Mouse (Mus musculus) intestine, embryonic 15.5 days (tissue): Measurements from ENCODE around the gene 5830473C10Rik. TPM values are rescaled to one million over a fixed set of nuclear protein-coding genes. Genes with fewer than 3 reads are reported as not detected.

ENCODE experiments used
- ATAC-seq: fragments of 200-750 bp; cut with Nextera tagmentation; 2 replicates; pipeline ENCODE4 v1.8.0; 2017; ENCODE audit warnings: moderate TSS enrichment, moderate library complexity
- H3K27ac ChIP-seq: fragments of 300-500 bp; sonication (generic); 2 replicates; pipeline ENCODE4 v1.5.1; 2015; ENCODE audit warnings: mild to moderate bottlenecking, inconsistent platforms
- H3K27me3 ChIP-seq: fragments of 300-500 bp; sonication (generic); replicated peaks from 2 replicates; pipeline ENCODE4 v1.6.1; 2015; ENCODE audit warnings: inconsistent platforms
- H3K36me3 ChIP-seq: fragments of 300-500 bp; sonication (generic); 2 replicates; pipeline ENCODE4 v1.6.1; 2015; ENCODE audit warnings: inconsistent platforms
- H3K4me1 ChIP-seq: fragments of 300-500 bp; sonication (generic); replicated peaks from 2 replicates; pipeline ENCODE4 v1.6.1; 2015; ENCODE audit warnings: inconsistent platforms
- H3K4me2 ChIP-seq: fragments of 300-500 bp; sonication (generic); replicated peaks from 2 replicates; pipeline ENCODE4 v1.6.1; 2015; ENCODE audit warnings: mild to moderate bottlenecking, inconsistent platforms
- H3K4me3 ChIP-seq: fragments of 300-500 bp; sonication (generic); replicated peaks from 2 replicates; pipeline ENCODE4 v1.5.1; 2015; ENCODE audit warnings: inconsistent platforms
- H3K9ac ChIP-seq: fragments of 300-500 bp; sonication (generic); 2 replicates; pipeline ENCODE4 v1.6.1; 2015; ENCODE audit warnings: inconsistent platforms
- H3K9me3 ChIP-seq: fragments of 300-500 bp; sonication (generic); 2 replicates; pipeline ENCODE4 v1.6.1; 2016; ENCODE audit warnings: inconsistent platforms
- WGBS: fragments of 180-500 bp; shearing (Covaris S2); methylation state at CpG from one replicate; pipeline ENCODE4 v1.1.7; 2015; 5-methylcytosine and 5-hydroxymethylcytosine counted together
- polyA plus RNA-seq: library from polyadenylated mRNA; unstranded; fragments of >200 nt; fragmentation: Nextera tagmentation; extraction: Ambion mirVana; gene quantifications from 2 replicates; pipeline ENCODE4 v1.2.1, GENCODE M21; 2015

Gene 5830473C10Rik
- polyA plus RNA-seq: 0.06 TPM in 1 of 2 replicates, not detected in the other

- H3K36me3 ChIP-seq: no peaks in the 10 kb centered on the region
- no peak for ATAC-seq
- no peak within 1 kb of the TSS for H3K4me2 ChIP-seq
- no peak within 1 kb of the TSS for H3K4me3 ChIP-seq
- H3K4me1 ChIP-seq: no peaks in the 10 kb centered on the region
- no peak within 1 kb of the TSS for H3K9ac ChIP-seq
- no peak within 1 kb of the TSS for H3K27ac ChIP-seq
- no peaks in the 10 kb centered on the region for H3K27me3 ChIP-seq
- 85% methylated on average over 6 of the region's 6 CpGs for WGBS
- no peaks in the 10 kb centered on the region for H3K9me3 ChIP-seq
Measured at GRCm38 (mm10) chr5:90560743-90561142, at the start of gene 5830473C10Rik. 5830473C10Rik (plus strand) TSS chr5:90561107.

- ATAC-seq: no peak
- H3K4me2 ChIP-seq: no peak overlapping the region
- H3K4me1 ChIP-seq: no peaks in the 10 kb centered on the region
- WGBS: 72% methylated on average over 6 of the region's 6 CpGs
- no peaks in the 10 kb centered on the region for H3K36me3 ChIP-seq
- H3K9me3 ChIP-seq: no peaks in the 10 kb centered on the region
- no peak overlapping the region for H3K27ac ChIP-seq
- H3K4me3 ChIP-seq: no peak overlapping the region
- no peaks in the 10 kb centered on the region for H3K27me3 ChIP-seq
- H3K9ac ChIP-seq: no peak overlapping the region
Measured at GRCm38 (mm10) chr5:90512288-90512955, 48.5 kb upstream of the 5830473C10Rik start.

- H3K9ac ChIP-seq: no peak overlapping the region
- H3K4me2 ChIP-seq: no peak overlapping the region
- no peak overlapping the region for H3K4me3 ChIP-seq
- WGBS: 83% methylated on average over 6 of the region's 6 CpGs
- no peaks in the 10 kb centered on the region for H3K27me3 ChIP-seq
- H3K9me3 ChIP-seq: no peaks in the 10 kb centered on the region
- no peak overlapping the region for H3K27ac ChIP-seq
- no peaks in the 10 kb centered on the region for H3K4me1 ChIP-seq
- no peaks in the 10 kb centered on the region for H3K36me3 ChIP-seq
- ATAC-seq: no peak
Measured at GRCm38 (mm10) chr5:90515561-90515960, 45.3 kb upstream of the 5830473C10Rik start.

GRCm38 (mm10) chr5:90518356-90519100 is 42.4 kb upstream of the 5830473C10Rik start, which contains the start of gene Afm:
Afm (plus strand) TSS chr5:90518932.
- Histone ChIP-seq H3K9ac (no peak within 1 kb of the TSS), H3K4me2 (peak within 1 kb of the TSS; percentile 34), H3K27ac (peak within 1 kb of the TSS; percentile 76), H3K4me3 (no peak within 1 kb of the TSS), H3K4me1 (no peaks in the 10 kb centered on the region), H3K27me3 (no peaks in the 10 kb centered on the region), H3K36me3 (no peaks in the 10 kb centered on the region), H3K9me3 (no peaks in the 10 kb centered on the region)
- ATAC-seq: peak; percentile 90
- WGBS: 66% methylated on average over 6 of the region's 6 CpGs

GRCm38 (mm10) chr5:90551191-90551590 is 9.7 kb upstream of the 5830473C10Rik start:
- Histone ChIP-seq H3K4me1 (no peaks in the 10 kb centered on the region), H3K9ac (no peak overlapping the region), H3K9me3 (no peaks in the 10 kb centered on the region), H3K36me3 (no peaks in the 10 kb centered on the region), H3K27ac (no peak overlapping the region), H3K4me2 (no peak overlapping the region), H3K4me3 (no peak overlapping the region), H3K27me3 (no peaks in the 10 kb centered on the region)
- 84% methylated on average over 8 of the region's 8 CpGs for WGBS
- ATAC-seq: no peak

- 64% methylated on average over 3 of the region's 3 CpGs for WGBS
- no peaks in the 10 kb centered on the region for H3K9me3 ChIP-seq
- no peaks in the 10 kb centered on the region for H3K36me3 ChIP-seq
- no peak for ATAC-seq
- no peaks in the 10 kb centered on the region for H3K4me1 ChIP-seq
- H3K4me3 ChIP-seq: no peak overlapping the region
- no peak overlapping the region for H3K4me2 ChIP-seq
- no peak overlapping the region for H3K9ac ChIP-seq
- H3K27ac ChIP-seq: no peak overlapping the region
- no peaks in the 10 kb centered on the region for H3K27me3 ChIP-seq
Measured at GRCm38 (mm10) chr5:90556052-90556451, 4.9 kb upstream of the 5830473C10Rik start.

GRCm38 (mm10) chr5:90561721-90562275 is 891 bp downstream of the 5830473C10Rik start:
- Histone ChIP-seq H3K36me3 (no peaks in the 10 kb centered on the region), H3K9ac (no peak overlapping the region), H3K4me3 (no peak overlapping the region), H3K4me2 (no peak overlapping the region), H3K9me3 (no peaks in the 10 kb centered on the region), H3K4me1 (no peaks in the 10 kb centered on the region), H3K27me3 (no peaks in the 10 kb centered on the region), H3K27ac (no peak overlapping the region)
- ATAC-seq: no peak
- 91% methylated on average over 11 of the region's 11 CpGs for WGBS

GRCm38 (mm10) chr5:90562880-90563279 is 2.0 kb downstream of the 5830473C10Rik start:
- Histone ChIP-seq H3K4me3 (no peak overlapping the region), H3K4me2 (no peak overlapping the region), H3K27me3 (no peaks in the 10 kb centered on the region), H3K9ac (no peak overlapping the region), H3K27ac (no peak overlapping the region), H3K36me3 (no peaks in the 10 kb centered on the region), H3K9me3 (no peaks in the 10 kb centered on the region), H3K4me1 (no peaks in the 10 kb centered on the region; the same call in 1 of the 2 replicates)
- 69% methylated on average over 4 of the region's 4 CpGs for WGBS
- ATAC-seq: no peak

- Histone ChIP-seq H3K9ac (no peak overlapping the region), H3K36me3 (no peaks in the 10 kb centered on the region), H3K4me1 (peaks cover 5% of the 10 kb centered on the region; the same call in 1 of the 2 replicates), H3K4me3 (no peak overlapping the region), H3K27ac (no peak overlapping the region), H3K4me2 (no peak overlapping the region), H3K9me3 (no peaks in the 10 kb centered on the region), H3K27me3 (no peaks in the 10 kb centered on the region)
- ATAC-seq: no peak
- WGBS: 87% methylated on average over 4 of the region's 4 CpGs
Measured at GRCm38 (mm10) chr5:90564161-90564560, 3.3 kb downstream of the 5830473C10Rik start.

- Histone ChIP-seq H3K4me2 (no peak overlapping the region), H3K9ac (no peak overlapping the region), H3K9me3 (no peaks in the 10 kb centered on the region), H3K27ac (no peak overlapping the region), H3K4me3 (no peak overlapping the region), H3K4me1 (peaks cover 5% of the 10 kb centered on the region; the same call in 1 of the 2 replicates), H3K36me3 (no peaks in the 10 kb centered on the region), H3K27me3 (no peaks in the 10 kb centered on the region)
- ATAC-seq: no peak
- 77% methylated on average over 6 of the region's 6 CpGs for WGBS
Measured at GRCm38 (mm10) chr5:90565205-90565604, 4.3 kb downstream of the 5830473C10Rik start.

GRCm38 (mm10) chr5:90567788-90568187 is 6.9 kb downstream of the 5830473C10Rik start:
- H3K36me3 ChIP-seq: no peaks in the 10 kb centered on the region
- ATAC-seq: peak; percentile 48
- H3K27ac ChIP-seq: no peak overlapping the region
- H3K9me3 ChIP-seq: no peaks in the 10 kb centered on the region
- 67% methylated on average over 5 of the region's 5 CpGs for WGBS
- no peaks in the 10 kb centered on the region for H3K27me3 ChIP-seq
- H3K4me2 ChIP-seq: no peak overlapping the region
- no peak overlapping the region for H3K9ac ChIP-seq
- no peak overlapping the region for H3K4me3 ChIP-seq
- peaks cover 5% of the 10 kb centered on the region; the same call in 1 of the 2 replicates for H3K4me1 ChIP-seq

- ATAC-seq: peak; percentile 89
- no peaks in the 10 kb centered on the region for H3K36me3 ChIP-seq
- no peak overlapping the region for H3K4me3 ChIP-seq
- H3K4me1 ChIP-seq: peaks cover 5% of the 10 kb centered on the region; the same call in 1 of the 2 replicates
- no peak overlapping the region for H3K4me2 ChIP-seq
- no peaks in the 10 kb centered on the region for H3K27me3 ChIP-seq
- no peaks in the 10 kb centered on the region for H3K9me3 ChIP-seq
- H3K27ac ChIP-seq: no peak overlapping the region
- no peak overlapping the region for H3K9ac ChIP-seq
Measured at GRCm38 (mm10) chr5:90568338-90568737, 7.4 kb downstream of the 5830473C10Rik start.
